Mouse (Mus musculus): ENCODE measurements around the gene Acsm4. TPM values are rescaled to one million over a fixed set of nuclear protein-coding genes. Genes with fewer than 3 reads are reported as not detected.

Gene Acsm4
- total and polyA plus RNA-seq, 3 experiments, result not detected

GRCm38 (mm10) chr7:119745869-119746268, 56.0 kb downstream of the Acsm4 start:
- no peak overlapping the region for H3K9ac ChIP-seq (ENCODE audit: insufficient read depth, low read depth)
- H3K4me2 ChIP-seq (ENCODE audit: insufficient read depth, low read depth, poor library complexity, severe bottlenecking), result no peak overlapping the region
- no peaks in the 10 kb centered on the region for H3K79me2 ChIP-seq (replicated peaks; ENCODE audit: control insufficient read depth, extremely low read depth, insufficient read depth, poor library complexity, severe bottlenecking)
- no peaks in the 10 kb centered on the region for H3K9me3 ChIP-seq (replicated peaks; ENCODE audit: low read length)
- dilution Hi-C loops (cut with MboI; ENCODE audit: extremely low pct_ligation_motif_present, extremely low pct_unique_long_range_greater_than_20kb, low sequenced_read_pairs) (no loop called here), in situ Hi-C loops (cut with MboI; ENCODE audit: low pct_ligation_motif_present, low pct_unique_long_range_greater_than_20kb, low sequenced_read_pairs) (no loop called here)
- H3K27ac ChIP-seq (ENCODE audit: insufficient read depth, low read depth), result no peak overlapping the region
- H3K4me3 ChIP-seq (replicated peaks in 1 of 3; ENCODE audit: low read depth in 2 of 3, low read length in 2 of 3, poor library complexity in 1 of 3), result no peak overlapping the region
- H3K4me1 ChIP-seq (ENCODE audit: control insufficient read depth in 1 of 2, insufficient read depth in 2 of 2), result peaks cover 0 to 11% of the 10 kb centered on the region in 2 experiments; a peak in 2 of 4 replicates
- no peaks in the 10 kb centered on the region for H3K36me3 ChIP-seq (replicated peaks in 1 of 2; ENCODE audit: control insufficient read depth in 1 of 2, insufficient read depth in 1 of 2, low read length in 1 of 2)
- no peak for DNase-seq (ENCODE audit: extremely low read depth)
- H3K27me3 ChIP-seq (replicated peaks), result no peaks in the 10 kb centered on the region
- TF ChIP-seq SMC3 (IDR thresholded peaks at IDR 0.05; ENCODE audit: low read depth, low read length) (no peak), NELFE (IDR thresholded peaks at IDR 0.05; ENCODE audit: low read depth, low read length) (no peak), ZNF384 (IDR thresholded peaks at IDR 0.05; ENCODE audit: low read depth, low read length) (no peak), JUND (conservative IDR thresholded peaks at IDR 0.05; ENCODE audit: low read depth, low read length) (no peak), ELF1 (IDR thresholded peaks at IDR 0.05; ENCODE audit: low read depth, low read length) (no peak), MYC (IDR thresholded peaks at IDR 0.05; ENCODE audit: low read depth, low read length) (no peak), USF1 (IDR thresholded peaks at IDR 0.05; ENCODE audit: low read depth, low read length) (no peak), KAT2A (IDR thresholded peaks at IDR 0.05; ENCODE audit: insufficient replicate concordance, low read length) (no peak), CHD1 (IDR thresholded peaks at IDR 0.05; ENCODE audit: low read depth, low read length) (no peak), ZKSCAN1 (IDR thresholded peaks at IDR 0.05; ENCODE audit: borderline replicate concordance, low read depth, low read length) (no peak), ZMIZ1 (IDR thresholded peaks at IDR 0.05; ENCODE audit: low read depth, low read length) (no peak), NRF1 (IDR thresholded peaks at IDR 0.05; ENCODE audit: low read depth, low read length) (no peak), TCF12 (IDR thresholded peaks at IDR 0.05; ENCODE audit: low read depth, low read length) (no peak), BHLHE40 (IDR thresholded peaks at IDR 0.05; ENCODE audit: low read depth, low read length) (no peak), RAD21 (IDR thresholded peaks at IDR 0.05; ENCODE audit: low read depth, low read length) (no peak), USF2 (conservative IDR thresholded peaks at IDR 0.05; ENCODE audit: low read depth, low read length) (no peak), MXI1 (IDR thresholded peaks at IDR 0.05; ENCODE audit: low read depth, low read length) (no peak), MAX (IDR thresholded peaks at IDR 0.05; ENCODE audit: low read length) (no peak), EP300 (IDR thresholded peaks at IDR 0.05; ENCODE audit: low read length) (no peak)

GRCm38 (mm10) chr7:119748761-119749160, 58.9 kb downstream of the Acsm4 start:
- TF ChIP-seq POLR2A (IDR thresholded peaks at IDR 0.05; ENCODE audit: low read depth, low read length), result no peak
- TF ChIP-seq ETS1 (conservative IDR thresholded peaks at IDR 0.05; ENCODE audit: low read depth, low read length), result no peak
- TF ChIP-seq IRF4 (IDR thresholded peaks at IDR 0.05; ENCODE audit: low read depth, low read length), result no peak
- TF ChIP-seq POLR2AphosphoS2 (IDR thresholded peaks at IDR 0.05; ENCODE audit: low read depth, low read length), result no peak
- TF ChIP-seq TBP (conservative IDR thresholded peaks at IDR 0.05; ENCODE audit: low read depth, low read length), result no peak
- no peak for TF ChIP-seq TCF12 (IDR thresholded peaks at IDR 0.05; ENCODE audit: low read depth, low read length)
- TF ChIP-seq BHLHE40 (IDR thresholded peaks at IDR 0.05; ENCODE audit: low read depth, low read length), result no peak
- TF ChIP-seq HCFC1 (IDR thresholded peaks at IDR 0.05; ENCODE audit: low read depth, low read length), result no peak
- TF ChIP-seq SMC3 (IDR thresholded peaks at IDR 0.05; ENCODE audit: low read depth, low read length), result no peak
- TF ChIP-seq ZKSCAN1 (IDR thresholded peaks at IDR 0.05; ENCODE audit: borderline replicate concordance, low read depth, low read length), result no peak
- TF ChIP-seq EP300 (IDR thresholded peaks at IDR 0.05; ENCODE audit: low read length), result no peak
- no peak for TF ChIP-seq RCOR1 (conservative IDR thresholded peaks at IDR 0.05; ENCODE audit: low read depth, low read length)
- no peak for TF ChIP-seq NELFE (IDR thresholded peaks at IDR 0.05; ENCODE audit: low read depth, low read length)
- TF ChIP-seq GABPA (IDR thresholded peaks at IDR 0.05; ENCODE audit: insufficient replicate concordance, low read depth, low read length), result no peak
- DNase-seq (ENCODE audit: extremely low read depth), result no peak
- Histone ChIP-seq H3K27me3 (replicated peaks) (no peaks in the 10 kb centered on the region), H3K27ac (ENCODE audit: insufficient read depth, low read depth) (no peak overlapping the region), H3K36me3 (replicated peaks in 1 of 2; ENCODE audit: control insufficient read depth in 1 of 2, insufficient read depth in 1 of 2, low read length in 1 of 2) (no peaks in the 10 kb centered on the region), H3K4me3 (replicated peaks in 1 of 3; ENCODE audit: low read depth in 2 of 3, low read length in 2 of 3, poor library complexity in 1 of 3) (no peak overlapping the region), H3K79me2 (replicated peaks; ENCODE audit: control insufficient read depth, extremely low read depth, insufficient read depth, poor library complexity, severe bottlenecking) (no peaks in the 10 kb centered on the region), H3K9ac (ENCODE audit: insufficient read depth, low read depth) (no peak overlapping the region), H3K9me3 (replicated peaks; ENCODE audit: low read length) (no peaks in the 10 kb centered on the region), H3K4me1 (ENCODE audit: control insufficient read depth in 1 of 2, insufficient read depth in 2 of 2) (peaks cover 0 to 11% of the 10 kb centered on the region in 2 experiments; a peak in 2 of 4 replicates), H3K4me2 (ENCODE audit: insufficient read depth, low read depth, poor library complexity, severe bottlenecking) (no peak overlapping the region)
- in situ Hi-C loops (cut with MboI; ENCODE audit: low pct_ligation_motif_present, low pct_unique_long_range_greater_than_20kb, low sequenced_read_pairs), result no loop called here
- dilution Hi-C loops (cut with MboI; ENCODE audit: extremely low pct_ligation_motif_present, extremely low pct_unique_long_range_greater_than_20kb, low sequenced_read_pairs), result no loop called here
